Mouse (Mus musculus) thymus, postnatal 0 days (tissue): ENCODE results near the gene Pim3. TPM values are rescaled to one million over a fixed set of nuclear protein-coding genes. Genes with fewer than 3 reads are reported as not detected.
"Not testable (repeated sequence)": the region's sequence is repeated elsewhere in the genome, so short reads cannot be mapped to it uniquely, and the experiment has no call there.

Experiments used
- DNase-seq: peaks from one replicate; pipeline ENCODE4 v3.0.0-alpha.2; 2015; ENCODE audit warnings: low spot score
- polyA plus RNA-seq: library from polyadenylated mRNA; unstranded; fragments of >200 nt; fragmentation: Nextera tagmentation; extraction: Ambion mirVana; gene quantifications from 2 replicates; pipeline ENCODE4 v1.2.1, GENCODE M21; 2015

Pim3 gene
- 40.2 and 43.8 TPM in 2 replicates for polyA plus RNA-seq

DNA sequence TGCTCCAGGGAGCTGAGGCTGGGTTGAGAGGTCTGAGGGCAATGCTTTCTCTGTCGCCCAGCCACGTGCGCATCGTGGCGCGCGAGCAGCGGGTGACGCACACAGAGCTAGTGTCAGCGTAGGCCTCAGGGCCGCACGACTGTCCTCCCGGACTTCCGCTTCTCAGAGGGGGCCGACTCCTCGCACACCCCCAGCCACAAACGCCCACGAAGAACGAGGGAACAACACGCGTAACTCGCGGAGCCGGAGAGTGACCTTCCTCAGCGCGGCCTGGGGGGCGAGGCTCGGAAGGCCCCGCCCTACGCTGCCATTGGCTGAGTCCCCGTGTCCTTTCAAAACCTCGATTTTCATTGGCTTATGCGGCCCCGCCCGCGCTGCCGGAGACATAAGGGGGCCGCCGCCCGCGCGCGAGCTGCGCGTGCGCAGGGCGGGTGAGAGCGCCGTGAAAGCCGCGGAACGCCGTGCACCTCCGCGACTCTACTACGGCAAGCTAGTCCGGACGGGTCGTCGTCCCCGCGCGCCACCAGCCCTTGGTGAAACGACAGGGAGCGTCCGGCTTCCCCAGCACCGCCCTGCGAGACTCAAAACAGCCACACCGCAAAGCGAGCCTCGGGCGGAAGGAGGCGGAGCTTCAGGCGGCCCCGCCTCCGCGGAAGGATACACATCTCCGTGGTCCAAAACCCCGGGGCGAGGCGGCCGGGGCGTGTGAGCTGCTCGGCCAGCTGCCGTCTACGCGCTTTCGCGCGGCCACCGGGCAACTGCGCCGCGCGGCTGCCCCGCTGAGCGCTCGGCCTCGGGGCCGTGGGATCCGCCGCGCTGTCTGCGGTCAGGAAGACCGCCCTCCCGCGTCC lies at the start of gene Pim3:
Gene Pim3, plus strand, starts transcription at position 415 of the 851 bp plus-strand sequence.
- DNase-seq = peak; percentile 97

DNA sequence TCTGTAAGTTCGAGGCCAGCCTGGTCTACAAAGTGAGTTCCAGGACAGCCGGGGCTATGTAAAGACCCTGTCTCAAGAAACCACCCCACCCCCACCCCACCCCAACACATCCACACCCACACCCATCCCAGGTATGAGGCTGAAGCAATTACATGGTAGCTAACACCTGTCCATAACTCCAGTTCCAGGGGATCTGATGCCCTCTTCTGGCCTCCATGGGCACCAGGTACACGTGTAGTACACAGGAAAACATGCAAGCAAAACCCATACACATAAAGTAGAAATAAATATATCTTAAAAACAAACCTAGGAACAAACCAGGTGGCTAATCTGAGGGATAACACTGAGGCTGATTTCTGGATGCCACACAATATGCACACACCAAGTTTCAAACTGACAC lies 48.7 kb upstream of the Pim3 start:
- no peak for DNase-seq

DNA sequence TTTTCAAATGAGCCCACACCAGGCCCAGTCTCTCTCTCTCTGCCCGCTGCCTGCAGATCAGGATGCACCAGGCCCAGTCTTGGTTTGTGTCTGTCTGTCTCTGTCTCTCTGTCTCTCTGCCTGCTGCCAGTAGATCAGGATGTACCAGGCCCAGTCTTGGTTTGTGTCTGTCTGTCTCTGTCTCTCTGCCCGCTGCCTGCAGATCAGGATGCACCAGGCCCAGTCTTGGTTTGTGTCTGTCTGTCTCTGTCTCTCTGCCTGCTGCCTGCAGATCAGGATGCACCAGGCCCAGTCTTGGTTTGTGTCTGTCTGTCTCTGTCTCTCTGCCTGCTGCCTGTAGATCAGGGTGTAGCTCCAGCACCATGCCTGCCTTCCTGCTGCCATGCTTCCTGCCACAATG lies 48.1 kb upstream of the Pim3 start:
- not testable (repeated sequence) for DNase-seq

DNA sequence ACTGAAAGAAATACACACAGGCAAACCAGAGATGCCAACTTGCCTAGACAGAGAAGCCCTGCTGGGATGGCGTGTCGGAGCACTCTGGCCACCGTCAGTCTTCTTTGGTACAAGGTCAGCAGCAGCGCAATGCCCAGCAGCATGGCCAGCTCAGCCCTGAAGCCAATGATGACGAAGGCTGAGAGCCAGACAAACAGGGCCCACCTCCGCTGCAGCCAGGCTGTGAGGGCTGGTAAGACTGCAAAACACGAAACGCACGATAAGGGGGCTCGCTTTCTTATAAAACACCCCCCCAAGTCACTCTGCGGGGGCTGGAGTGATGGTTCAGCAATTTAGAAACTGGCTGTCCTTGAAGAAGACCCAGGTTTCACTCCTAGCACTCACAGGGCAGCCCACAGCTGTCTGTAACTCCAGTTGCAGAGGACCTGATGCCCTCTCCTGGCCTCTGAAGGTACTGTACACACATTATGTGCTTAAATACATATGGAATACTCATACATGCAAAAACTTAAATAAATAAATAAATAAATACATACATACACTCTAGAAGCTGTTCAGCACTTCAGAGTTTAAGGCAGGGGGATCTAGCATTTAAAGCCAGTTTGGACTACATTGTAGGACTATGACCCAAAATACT lies 47.5 kb upstream of the Pim3 start:
- peak; percentile 29 for DNase-seq

DNA sequence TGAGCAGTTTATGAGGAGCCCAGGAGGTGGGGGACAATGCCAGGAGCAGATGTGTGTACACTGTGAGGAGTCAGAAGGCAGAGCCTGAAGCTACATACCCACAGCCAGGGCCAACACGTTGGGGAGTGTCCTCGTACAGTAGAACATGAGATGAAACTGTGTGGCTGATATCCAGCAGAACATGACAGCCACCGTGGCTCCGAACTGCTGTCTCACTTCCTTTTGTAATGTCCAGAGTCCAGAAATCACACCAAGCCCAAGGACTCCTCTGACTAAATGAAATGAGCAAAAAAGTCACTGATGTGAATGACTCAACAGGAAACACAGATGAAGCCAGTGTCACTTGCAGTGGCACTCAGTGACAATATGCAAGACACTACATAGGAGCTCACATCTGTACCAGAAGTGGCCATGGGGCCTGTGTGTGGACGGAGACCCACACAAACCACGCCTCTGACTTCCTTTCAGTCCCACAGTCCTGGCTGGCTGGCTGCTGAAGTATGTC lies 46.7 kb upstream of the Pim3 start:
- no peak for DNase-seq

DNA sequence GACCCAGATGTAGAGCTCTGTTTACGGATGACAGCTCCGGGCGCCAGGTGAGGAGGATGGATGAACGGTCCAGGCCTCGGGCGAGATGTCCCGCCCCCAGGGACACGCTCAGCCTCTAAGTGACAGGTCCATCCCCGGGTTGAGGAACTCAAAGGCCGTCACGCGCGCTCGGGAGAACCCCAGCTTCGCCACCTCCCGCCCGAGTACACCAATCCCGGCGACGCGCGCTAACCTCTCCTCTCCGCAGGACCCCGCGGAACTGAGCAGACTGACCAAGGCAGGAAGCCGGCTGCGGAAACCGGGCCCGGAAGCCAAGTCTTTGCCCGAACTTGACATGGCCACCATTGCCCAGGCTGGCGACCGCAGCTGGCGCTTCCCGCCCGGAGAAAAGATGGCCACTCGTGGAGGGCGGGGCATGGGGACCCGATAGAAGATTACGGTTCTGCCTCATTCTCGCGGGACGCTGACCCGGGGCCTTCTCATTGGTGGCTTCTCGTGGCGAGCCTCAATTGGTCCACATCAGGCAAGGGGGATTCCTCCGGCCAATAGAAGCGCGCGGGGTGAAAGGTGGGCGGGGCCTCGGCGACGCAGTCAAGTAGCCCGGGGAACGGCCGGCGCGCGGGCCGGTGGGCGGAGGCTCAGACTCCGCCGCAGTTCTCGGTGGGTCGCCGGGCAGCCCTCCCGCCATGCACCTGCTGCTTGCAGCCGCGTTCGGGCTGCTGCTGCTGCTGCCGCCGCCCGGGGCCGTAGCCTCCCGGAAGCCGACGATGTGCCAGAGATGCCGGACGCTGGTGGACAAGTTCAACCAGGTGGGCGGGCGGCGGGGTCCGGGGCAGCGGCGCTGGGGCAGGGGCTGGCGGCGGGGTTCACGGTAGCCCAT lies 42.7 kb upstream of the Pim3 start, which contains the start of the genes Alg12 and Creld2:
Gene Alg12, minus strand, starts transcription at position 293 of the 880 bp plus-strand sequence.
Gene Creld2, plus strand, starts transcription at position 621 of the 880 bp plus-strand sequence.
- DNase-seq = peak; percentile 99

DNA sequence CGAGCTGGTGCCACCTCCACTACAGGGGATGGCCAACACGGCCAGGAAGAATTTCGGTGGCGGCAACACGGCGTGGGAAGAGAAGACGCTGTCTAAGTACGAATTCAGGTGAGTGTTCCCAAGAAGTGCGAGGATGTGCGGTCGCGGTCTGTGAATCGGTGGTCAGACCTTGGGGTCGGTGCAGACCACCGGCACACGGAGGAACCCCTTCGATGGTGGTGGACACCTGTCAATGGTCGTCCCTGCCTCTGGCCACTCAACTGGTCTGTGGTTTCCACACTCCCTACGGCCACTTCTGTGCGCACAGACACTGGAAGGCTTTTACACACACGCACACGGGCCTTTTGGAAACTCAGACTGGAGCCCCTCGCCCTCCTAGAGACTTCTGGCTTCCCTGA lies 42.1 kb upstream of the Pim3 start:
- no peak for DNase-seq

DNA sequence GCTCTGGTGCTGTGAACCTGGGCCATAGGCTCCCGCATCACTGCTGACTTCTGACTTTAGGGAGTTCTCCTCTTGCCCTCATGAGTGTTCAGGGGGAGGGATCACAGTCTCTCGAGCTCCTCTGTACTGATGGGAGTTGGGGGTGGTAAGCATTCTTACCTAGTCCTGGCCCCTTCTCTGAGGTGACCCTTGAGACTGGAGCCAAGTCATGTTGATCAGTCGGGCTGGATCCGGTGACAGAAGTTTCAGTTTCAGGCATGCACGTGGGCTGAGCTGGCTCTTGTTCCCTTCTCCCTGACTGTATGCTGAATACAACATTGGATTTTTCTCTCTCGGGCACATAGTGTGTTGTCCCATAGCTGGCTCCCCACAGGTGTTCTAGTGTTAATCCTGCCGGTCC lies 40.6 kb upstream of the Pim3 start:
- no peak for DNase-seq

DNA sequence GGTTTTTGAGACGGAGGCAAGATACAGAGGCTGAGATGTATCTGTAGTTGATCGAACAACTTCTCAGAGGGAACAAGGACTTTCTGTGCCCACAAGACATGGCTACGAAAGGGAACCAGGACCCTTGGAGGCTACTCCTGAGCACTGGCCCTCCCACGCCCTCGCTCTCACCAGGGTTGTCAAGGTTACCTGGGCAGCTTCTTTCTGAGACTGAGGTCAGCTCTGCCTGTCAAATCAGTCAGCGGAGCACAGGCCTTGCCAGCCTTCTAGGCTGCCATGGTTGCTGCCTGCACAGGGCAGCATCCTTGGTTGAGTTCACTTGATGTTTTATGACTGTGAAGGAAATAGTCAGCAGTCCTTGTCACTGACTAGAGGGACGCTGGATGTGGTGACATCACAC lies 39.5 kb upstream of the Pim3 start:
- no peak for DNase-seq

DNA sequence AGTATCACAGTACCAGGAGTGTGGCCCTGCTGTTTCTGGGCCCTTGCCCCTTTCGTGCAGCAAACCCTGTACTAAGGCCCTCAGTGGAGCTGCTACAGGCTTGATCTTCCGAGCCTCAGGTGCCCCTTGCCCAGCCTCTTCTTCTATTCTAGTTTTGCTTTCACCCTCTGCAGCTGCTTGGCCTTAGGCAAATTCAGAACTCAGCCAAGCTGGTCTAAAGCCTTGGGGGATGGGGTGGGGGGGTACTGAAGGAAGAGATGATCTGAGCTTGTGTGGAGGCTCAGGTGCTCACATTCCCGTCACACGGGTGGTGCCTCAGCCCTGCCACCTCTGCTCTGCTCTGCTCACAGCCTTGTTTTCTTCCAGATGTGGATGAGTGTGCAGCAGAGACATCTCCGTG lies 38.6 kb upstream of the Pim3 start:
- DNase-seq = no peak

DNA sequence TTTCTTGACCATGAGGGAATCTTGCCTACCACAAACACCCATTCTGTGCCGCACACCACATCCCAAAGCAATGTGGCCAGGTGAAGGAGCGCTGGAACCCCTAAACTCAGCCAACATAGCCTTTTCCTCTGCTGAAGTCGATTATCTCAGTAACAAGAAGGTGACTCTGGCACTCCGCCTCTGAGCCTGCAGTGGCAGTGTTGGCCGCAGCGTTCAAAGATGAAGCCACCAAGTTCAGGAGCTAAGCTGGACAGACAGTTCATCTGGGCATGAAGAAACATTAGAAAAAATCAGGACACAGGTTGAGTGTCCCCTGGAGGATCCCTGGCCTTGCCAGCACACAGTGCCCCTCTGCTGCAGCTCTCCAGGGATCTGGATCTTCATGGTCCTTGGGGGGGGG lies 34.5 kb upstream of the Pim3 start:
- DNase-seq = no peak

DNA sequence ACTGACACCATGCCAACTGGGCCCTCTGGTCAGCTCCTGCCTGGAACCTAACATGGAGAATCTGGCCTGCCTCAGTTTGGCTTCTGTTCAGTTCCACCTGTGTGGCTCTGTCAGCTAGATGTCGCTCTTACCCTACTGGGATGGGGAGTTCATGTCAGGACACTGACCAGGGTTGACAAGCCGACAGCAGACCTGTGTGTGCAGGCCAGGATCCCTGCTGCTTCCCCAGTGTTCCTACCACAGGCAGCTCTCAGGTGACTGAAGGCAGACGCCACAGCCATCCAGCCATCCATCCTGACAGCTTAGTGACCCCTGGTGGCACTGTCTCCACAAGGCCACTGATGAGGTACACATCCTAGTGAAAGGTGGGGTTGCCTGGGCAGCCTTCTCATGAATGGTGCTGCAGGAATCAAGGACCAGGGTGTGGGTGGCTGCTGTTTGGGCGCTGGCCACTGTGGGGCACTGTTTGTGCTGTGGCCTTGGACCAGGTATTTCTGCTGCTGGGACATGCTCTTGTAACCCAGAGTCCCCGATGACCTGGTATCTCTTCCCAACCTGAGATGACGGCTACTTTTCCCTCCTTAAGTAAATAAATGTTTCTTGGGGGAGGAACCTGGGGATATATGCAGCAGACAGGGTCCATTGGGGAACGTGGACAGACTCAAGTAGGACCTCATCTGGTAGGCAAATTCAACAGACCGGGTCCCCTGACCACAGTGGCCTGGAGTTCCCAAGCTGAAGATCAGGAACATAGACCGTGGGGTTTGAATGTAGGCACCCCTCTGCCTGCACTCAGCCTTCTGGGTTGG lies 33.8 kb upstream of the Pim3 start:
- peak; percentile 39 for DNase-seq

DNA sequence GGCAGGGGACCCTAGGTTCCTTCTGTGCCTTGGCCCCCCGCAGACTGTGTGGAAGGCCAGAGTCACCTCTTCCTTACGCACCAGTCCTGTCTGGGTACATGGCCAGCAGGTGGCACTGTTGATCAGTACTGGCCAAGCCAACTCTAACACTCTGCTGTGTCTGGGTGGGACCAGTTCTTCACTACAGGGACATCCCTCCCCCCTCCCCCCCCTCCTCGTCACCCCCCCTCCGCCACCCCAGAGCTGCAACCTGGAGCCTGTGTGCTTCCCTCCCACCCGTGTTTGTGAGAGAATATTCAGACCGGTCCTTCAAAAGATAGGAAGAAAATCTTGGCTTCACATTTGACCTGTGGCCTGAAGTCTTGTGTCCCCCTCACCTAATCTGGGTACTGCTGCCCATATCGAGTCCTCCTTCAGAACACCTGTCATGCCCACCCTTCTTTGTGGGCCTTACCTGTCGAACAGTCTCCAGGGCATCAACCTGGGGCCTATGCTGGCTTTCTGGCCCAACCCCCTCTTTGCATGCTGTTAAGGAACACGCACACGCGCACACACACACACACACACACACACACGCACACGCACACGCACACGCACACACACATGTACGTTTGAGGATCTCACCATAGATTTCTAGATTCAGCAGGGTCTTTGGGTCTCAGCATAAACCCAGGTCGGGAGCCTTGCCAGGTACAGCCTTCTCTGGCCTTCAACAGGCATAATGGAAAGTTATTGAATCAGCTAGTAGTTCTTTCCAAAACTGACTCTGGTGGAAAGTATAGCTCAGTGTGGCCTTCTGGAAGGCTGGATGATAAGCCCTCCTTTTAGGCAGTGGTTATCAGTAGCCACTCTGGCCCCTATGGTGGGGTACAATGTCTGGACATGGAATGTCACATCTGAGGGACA lies 32.9 kb upstream of the Pim3 start:
- DNase-seq = peak; percentile 85

DNA sequence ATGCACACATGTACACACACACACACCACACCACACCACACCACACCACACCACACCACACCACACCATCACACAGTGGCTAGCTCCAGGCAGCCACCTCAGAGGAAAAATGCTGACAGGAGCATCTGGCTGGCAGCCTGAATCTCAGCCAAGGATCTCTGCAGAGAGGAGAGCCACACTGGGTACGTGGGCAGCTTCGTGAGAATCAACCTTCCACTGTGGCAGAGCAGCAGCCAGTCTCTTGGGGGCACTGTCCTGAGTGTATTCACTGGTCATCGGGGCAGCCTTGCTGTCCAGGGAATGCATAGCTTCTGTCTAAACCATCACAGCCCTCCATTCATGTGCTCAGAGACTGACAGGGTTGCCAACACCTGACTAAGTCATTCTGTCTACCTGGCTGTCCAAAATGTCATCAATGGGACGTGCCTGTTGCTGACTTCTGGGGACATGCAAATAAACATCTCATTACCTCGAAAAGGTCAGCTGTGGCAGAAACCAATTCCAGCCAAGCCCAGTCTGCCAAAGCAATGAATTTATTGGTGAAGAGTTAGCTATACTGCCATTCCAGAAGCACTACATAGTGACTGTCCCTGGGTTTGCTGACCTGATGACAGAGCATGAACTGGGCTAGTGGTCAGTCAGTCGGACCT lies 32.1 kb upstream of the Pim3 start:
- no peak for DNase-seq

DNA sequence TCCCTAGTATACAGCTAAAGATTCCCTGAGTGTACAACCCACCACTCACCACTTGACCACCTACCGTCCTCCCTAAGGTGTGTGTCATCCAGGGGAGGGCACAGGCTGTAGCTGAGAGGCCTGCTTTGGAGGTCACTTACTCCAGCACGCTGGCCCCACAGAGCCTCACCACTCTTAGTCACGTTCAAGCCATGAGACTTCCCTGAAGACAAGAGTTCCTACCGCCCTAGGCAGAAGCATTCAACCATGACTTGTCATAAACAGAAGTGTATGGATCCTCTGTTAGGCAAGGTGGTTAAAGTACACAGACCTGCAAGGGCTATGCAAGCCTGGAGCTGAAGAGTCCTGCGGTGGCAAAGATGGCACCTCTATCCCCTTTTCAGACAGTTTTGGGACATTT lies 31.3 kb upstream of the Pim3 start:
- DNase-seq = no peak

DNA sequence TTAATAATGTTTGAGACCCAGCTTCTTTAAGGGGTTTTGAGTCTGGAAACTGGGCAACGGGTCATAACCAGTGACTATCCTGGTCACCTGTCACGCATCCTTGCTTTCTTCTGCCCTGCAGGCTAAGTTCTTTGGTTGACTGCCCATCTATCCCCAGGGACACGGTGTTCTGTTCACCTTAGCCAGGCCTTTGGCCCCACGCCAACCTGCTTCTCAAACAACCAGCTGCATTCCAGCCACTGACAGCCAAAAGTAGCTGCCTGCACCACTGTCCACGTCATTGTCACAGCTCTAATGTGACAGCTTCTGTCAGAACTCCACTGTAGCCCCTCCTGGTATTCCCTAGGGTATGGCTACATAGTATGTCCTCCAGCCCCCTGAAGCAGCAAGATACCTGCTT lies 30.5 kb upstream of the Pim3 start:
- DNase-seq = no peak

DNA sequence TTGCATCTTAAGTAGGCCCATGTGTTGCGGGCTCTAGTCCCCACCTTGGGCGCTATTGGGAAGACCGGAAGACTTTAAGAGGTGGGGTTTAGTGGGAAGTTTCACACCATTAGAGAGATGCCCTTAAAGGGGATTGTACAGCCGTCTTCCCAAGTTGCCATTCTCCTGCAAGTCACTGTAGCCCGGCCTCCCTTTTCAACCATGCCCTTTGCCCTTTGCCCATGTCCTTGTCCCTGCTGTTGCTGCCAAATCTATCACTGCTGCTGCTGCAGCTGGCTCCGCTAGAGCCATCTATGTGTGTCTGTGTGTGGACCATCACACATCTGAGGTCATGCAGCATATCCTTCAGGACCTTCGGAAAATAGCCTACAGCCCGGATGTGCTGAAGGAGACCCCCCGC lies 29.4 kb upstream of the Pim3 start:
- no peak for DNase-seq

DNA sequence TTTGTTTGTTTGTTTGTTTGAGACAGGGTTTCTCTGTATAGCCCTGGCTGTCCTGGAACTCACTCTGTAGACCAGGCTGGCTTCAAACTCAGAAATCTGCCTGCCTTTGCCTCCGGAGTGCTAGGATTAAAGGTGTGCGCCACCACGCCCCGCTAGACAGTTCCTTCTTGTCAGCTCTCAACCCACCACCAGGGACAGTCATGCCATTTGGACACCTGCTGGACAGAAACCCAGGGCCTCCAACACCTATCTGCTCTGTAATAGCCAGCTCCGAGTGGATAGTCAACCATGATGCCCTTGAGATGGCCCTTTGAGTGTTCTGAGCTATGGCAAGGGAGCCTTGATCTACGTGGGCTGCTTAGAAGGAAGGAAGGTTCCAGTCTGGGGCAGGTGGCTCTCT lies 26.0 kb upstream of the Pim3 start:
- DNase-seq = no peak

DNA sequence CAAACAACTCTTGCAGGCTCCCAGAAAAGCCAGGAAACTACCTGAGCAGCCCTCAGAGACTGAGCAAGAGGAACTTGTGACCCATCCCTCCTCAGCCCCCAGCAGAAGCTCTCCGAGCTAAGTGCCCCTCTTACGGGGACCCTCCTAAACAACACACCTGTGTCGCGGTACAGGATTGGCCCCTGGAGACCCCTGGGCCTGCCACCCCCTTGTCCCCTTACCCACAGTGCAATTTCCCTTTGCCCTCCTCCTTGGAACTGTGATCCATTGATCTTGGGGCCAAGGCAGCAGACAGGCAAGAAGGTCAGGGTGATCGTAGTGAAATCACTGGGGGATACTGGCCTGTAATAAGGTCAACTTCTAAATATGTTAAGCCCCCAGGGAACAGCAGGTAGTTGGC lies 25.4 kb upstream of the Pim3 start:
- DNase-seq = no peak
